Mouse (Mus musculus) embryonic facial prominence, embryonic 10.5 days (tissue): ENCODE measurements around the gene Tmem213. TPM values are rescaled to one million over a fixed set of nuclear protein-coding genes. Genes with fewer than 3 reads are reported as not detected.
A peak's percentile ranks its signal among the peaks of the same experiment; 100 is the strongest.

ENCODE experiments used
- DNase-seq: peaks from one replicate; pipeline ENCODE4 v3.0.0-alpha.2; 2017; ENCODE audit warnings: low spot score
- H3K27ac ChIP-seq: fragments of 300-500 bp; sonication (generic); replicated peaks from 2 replicates; pipeline ENCODE4 v1.5.1; 2016; ENCODE audit warnings: mild to moderate bottlenecking
- H3K27me3 ChIP-seq: fragments of 300-500 bp; sonication (generic); replicated peaks from 2 replicates; pipeline ENCODE4 v1.6.1; 2016; ENCODE audit warnings: low read depth, mild to moderate bottlenecking; ENCODE audit not compliant: poor library complexity, severe bottlenecking
- H3K36me3 ChIP-seq: fragments of 300-500 bp; sonication (generic); replicated peaks from 2 replicates; pipeline ENCODE4 v1.6.1; 2016; ENCODE audit warnings: mild to moderate bottlenecking, moderate library complexity
- H3K4me1 ChIP-seq: fragments of 300-500 bp; sonication (generic); 2 replicates; pipeline ENCODE4 v1.6.1; 2016
- H3K4me3 ChIP-seq: fragments of 300-500 bp; sonication (generic); 2 replicates; pipeline ENCODE4 v1.5.1; 2016; ENCODE audit warnings: mild to moderate bottlenecking, moderate library complexity
- H3K9me3 ChIP-seq: fragments of 300-500 bp; sonication (generic); 2 replicates; pipeline ENCODE4 v1.6.1; 2016; ENCODE audit warnings: mild to moderate bottlenecking
- WGBS: fragments of 180-500 bp; shearing (Covaris S2); methylation state at CpG from one replicate; pipeline ENCODE4 v1.1.7; 2016; 5-methylcytosine and 5-hydroxymethylcytosine counted together
- polyA plus RNA-seq: library from polyadenylated mRNA; unstranded; fragments of >200 nt; fragmentation: Nextera tagmentation; extraction: Ambion mirVana; gene quantifications from 2 replicates; pipeline ENCODE4 v1.2.1, GENCODE M21; 2016

The Tmem213 gene
- polyA plus RNA-seq, 1 experiment from 2014 or later = 0.25 TPM

DNA sequence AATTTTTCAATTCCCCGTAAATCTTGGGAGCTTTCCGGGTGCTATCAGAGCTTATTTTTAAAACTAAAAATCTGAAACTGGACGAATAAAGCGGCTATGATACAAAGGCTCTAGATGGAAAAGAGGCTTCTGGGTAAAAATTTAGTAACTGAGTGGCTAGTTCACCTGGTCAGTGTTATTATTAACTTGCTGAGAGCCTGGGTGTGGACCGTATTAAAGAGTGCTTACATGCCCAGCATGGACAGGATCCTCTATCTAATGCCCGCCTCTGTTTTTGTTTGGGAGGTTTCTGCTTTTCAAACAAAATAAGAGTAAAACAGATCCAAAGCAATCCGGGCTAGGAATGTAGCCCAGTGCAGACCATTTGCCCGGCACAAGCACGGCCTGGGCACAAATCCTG, 31.3 kb downstream of the Tmem213 start:
- no peak overlapping the region for H3K4me3 ChIP-seq
- no peak for DNase-seq
- WGBS = 93% methylated on average over 9 of the region's 9 CpGs
- H3K36me3 ChIP-seq = peaks cover 84% of the 10 kb centered on the region
- no peak overlapping the region for H3K27ac ChIP-seq
- no peaks in the 10 kb centered on the region for H3K9me3 ChIP-seq
- 0 out of 2 replicates have a peak, but pooled peaks cover 2% of the 10 kb centered on the region for H3K4me1 ChIP-seq
- no peaks in the 10 kb centered on the region for H3K27me3 ChIP-seq

DNA sequence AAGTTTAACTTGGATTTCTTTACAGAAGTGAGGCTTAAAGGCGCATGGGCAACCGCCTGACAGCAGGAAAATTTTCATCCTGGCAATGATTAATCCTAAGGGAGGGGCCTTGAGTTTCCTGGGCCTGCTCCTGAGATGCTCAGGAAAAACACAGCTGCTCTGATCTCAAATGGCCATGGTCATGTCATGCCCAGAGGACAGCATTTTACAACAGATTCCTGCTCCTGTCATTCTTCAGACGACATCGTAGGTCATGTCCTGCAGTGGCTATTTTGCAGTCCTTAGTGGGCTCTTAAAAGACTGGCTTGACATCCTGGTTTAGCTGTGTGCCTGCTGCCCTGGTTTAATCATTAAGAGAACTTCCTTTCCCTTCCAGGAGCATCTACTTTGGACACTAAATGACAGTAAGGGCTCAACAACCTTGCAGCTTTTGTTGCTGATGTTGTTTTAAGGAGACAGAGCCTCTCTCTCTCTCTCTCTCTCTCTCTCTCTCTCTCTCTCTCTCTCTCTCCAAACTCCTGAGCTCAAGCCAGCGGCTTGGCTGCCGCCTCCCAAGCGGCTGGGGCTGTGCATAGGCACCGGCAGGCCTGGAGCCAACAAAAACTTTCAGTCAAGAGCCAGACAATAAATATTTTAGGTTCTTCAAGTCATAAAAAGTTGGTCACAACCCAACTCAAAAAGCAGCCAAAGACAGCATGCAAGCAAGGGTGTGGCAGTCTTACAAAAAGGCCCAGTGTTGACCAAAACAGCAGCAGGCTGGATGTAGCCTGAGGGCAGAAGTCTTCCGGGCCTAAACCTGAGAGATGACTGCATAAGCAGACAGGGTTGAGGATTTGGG, 35.3 kb downstream of the Tmem213 start:
- H3K4me1 ChIP-seq = peaks cover 28% of the 10 kb centered on the region
- WGBS = 60% methylated on average over 9 of the region's 9 CpGs
- H3K27ac ChIP-seq = 0 out of 2 replicates have a peak overlapping the region, but pooled peaks have one; percentile 6
- no peaks in the 10 kb centered on the region for H3K9me3 ChIP-seq
- H3K36me3 ChIP-seq = peaks cover 84% of the 10 kb centered on the region
- H3K27me3 ChIP-seq = no peaks in the 10 kb centered on the region
- H3K4me3 ChIP-seq = no peak overlapping the region
- no peak for DNase-seq

DNA sequence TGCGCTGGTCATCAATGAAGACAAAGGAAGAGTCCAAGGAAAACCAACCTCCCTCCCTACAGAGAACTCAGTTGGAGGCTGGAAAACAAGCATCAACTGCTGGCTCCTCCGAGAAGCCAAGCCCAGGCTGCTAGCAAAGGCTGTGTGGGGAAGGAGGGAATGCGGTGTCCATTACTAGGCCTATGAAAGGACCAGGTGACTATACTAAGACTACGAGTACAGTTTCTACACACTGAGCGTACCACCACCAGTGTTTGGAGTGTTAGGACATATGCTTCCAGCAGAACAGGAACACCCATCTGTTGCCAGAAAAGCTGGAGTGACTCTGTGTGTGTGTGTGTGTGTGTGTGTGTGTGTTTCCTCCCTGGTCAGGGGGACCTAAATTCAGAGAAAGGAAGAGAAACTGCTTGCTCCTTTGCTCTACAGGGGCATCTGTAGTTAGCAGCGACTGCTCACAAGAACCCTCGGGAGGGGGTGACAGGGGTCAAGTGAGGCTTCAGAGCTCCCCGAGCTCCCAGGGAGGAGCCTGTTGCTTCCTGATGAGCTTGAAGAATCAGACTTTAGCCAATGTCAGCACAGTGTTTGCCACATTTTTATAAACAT, 36.5 kb downstream of the Tmem213 start:
- Histone ChIP-seq H3K27me3 (no peaks in the 10 kb centered on the region), H3K4me1 (peaks cover 35% of the 10 kb centered on the region), H3K27ac (peak overlapping the region; percentile 35; the same call in 1 of the 2 replicates), H3K9me3 (no peaks in the 10 kb centered on the region), H3K4me3 (no peak overlapping the region), H3K36me3 (peaks cover 80% of the 10 kb centered on the region)
- DNase-seq = no peak
- WGBS = 56% methylated on average over 8 of the region's 8 CpGs

DNA sequence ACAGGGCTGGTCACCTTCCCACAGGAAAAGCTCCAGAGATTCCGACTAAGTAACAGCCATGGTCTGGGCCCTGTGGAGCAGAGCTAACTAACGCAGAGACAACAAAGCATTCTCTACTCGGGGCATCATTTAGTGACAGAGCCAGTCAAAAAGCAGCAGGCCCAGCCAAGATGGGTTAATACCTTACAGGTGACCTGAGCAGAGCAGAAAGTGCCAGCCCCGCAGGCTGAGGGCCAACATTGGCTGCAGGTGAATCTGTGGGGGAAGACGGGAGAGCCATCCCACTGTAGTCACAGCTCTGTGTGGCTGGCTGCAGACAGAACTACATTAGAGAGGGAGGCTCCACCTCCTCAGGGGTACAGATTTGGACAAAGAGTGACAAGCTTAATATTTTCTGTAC, 38.2 kb downstream of the Tmem213 start:
- Histone ChIP-seq H3K4me1 (peaks cover 42% of the 10 kb centered on the region), H3K36me3 (peaks cover 78% of the 10 kb centered on the region), H3K27me3 (no peaks in the 10 kb centered on the region), H3K9me3 (no peaks in the 10 kb centered on the region), H3K27ac (no peak overlapping the region), H3K4me3 (no peak overlapping the region)
- WGBS = 77% methylated on average over 5 of the region's 5 CpGs
- no peak for DNase-seq

DNA sequence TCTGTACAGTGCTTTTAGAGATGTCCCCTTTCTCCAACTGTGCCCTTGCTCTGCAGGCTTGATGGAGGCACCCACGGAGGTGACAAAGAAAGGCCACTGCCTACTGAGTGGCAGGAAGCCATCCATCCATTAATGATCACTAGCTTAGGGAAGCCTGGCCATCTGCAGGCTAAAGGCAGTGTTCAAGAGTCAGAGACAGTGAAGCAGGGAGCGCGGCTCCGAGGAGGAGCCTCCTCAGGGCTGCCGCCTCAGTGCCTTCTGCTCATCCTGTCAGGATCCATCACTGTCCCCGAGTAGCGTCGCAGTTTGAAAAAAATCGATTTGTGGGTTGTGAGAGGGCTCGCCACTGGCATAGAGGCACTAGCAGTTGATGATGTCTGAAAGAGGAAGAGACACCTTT, 39.6 kb downstream of the Tmem213 start:
- no peak overlapping the region for H3K4me3 ChIP-seq
- H3K9me3 ChIP-seq = no peaks in the 10 kb centered on the region
- peaks cover 78% of the 10 kb centered on the region for H3K36me3 ChIP-seq
- DNase-seq = no peak
- 92% methylated on average over 10 of the region's 10 CpGs for WGBS
- no peaks in the 10 kb centered on the region for H3K27me3 ChIP-seq
- no peak overlapping the region for H3K27ac ChIP-seq
- H3K4me1 ChIP-seq = peaks cover 45% of the 10 kb centered on the region

DNA sequence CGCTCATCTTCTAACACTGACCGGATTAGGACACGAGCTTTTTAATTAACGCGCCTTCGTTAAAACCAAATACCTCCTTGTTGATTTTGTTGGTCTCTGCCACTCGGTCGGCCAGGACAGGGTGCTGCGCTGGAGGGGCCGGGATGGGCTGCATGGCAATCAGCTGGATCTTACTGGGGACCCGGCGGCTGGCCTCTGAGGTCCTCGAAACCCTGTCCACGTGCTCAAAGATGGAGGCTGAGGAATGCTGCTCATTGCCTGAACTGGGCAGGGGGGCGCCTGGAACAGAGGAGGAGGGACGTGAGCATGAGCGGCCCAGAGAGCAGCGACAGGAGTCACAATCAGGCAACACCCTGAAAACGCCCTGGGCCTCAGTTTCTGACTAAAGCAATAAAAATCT, 40.4 kb downstream of the Tmem213 start:
- no peak for DNase-seq
- Histone ChIP-seq H3K27ac (no peak overlapping the region), H3K36me3 (peaks cover 77% of the 10 kb centered on the region), H3K4me1 (peaks cover 45% of the 10 kb centered on the region), H3K9me3 (no peaks in the 10 kb centered on the region), H3K27me3 (no peaks in the 10 kb centered on the region), H3K4me3 (no peak overlapping the region)
- 89% methylated on average over 19 of the region's 19 CpGs for WGBS

DNA sequence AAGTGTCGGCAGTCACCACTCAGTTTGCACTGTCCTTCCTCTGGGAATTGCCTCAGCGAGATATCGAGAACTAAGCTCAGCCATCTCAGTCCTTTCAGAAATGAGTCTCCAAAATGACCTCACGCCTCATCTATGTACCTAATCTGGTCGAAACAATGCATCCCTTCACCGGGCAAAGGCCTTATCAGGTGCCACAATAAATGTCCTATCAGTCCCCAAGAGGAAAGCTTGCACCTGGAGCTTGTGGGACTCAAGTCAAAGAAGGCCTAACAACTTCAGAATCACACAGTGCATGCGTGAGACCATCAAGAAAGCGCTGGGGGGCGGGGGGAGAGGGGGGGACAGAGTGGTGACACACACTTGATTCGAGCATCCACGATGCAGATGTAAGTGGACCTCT, 43.2 kb downstream of the Tmem213 start:
- Histone ChIP-seq H3K27ac (0 out of 2 replicates have a peak overlapping the region, but pooled peaks have one; percentile 16), H3K4me1 (peaks cover 36% of the 10 kb centered on the region), H3K36me3 (peaks cover 77% of the 10 kb centered on the region), H3K4me3 (no peak overlapping the region), H3K9me3 (no peaks in the 10 kb centered on the region), H3K27me3 (no peaks in the 10 kb centered on the region)
- DNase-seq = no peak
- 89% methylated on average over 11 of the region's 11 CpGs for WGBS

DNA sequence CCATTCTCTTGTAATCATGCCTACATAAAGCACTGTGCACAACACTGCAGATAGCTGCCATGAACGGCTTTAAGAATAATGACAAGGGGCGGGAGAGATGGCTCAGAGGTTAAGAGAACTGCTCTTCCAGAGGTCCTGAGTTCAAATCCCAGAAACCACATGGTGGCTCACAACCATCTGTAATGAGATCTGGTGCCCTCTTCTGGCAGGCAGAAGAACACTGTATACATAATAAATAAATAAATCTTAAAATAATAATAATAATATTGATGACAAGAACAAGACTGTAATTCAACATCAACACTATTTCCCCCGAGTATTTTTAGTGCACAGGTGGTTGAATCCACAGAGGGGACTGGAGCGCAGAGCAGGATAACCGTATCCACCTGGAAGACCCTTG, 47.1 kb downstream of the Tmem213 start:
- no peak for DNase-seq
- Histone ChIP-seq H3K27ac (no peak overlapping the region), H3K4me1 (peaks cover 40% of the 10 kb centered on the region), H3K4me3 (no peak overlapping the region), H3K27me3 (no peaks in the 10 kb centered on the region), H3K9me3 (no peaks in the 10 kb centered on the region), H3K36me3 (peaks cover 64% of the 10 kb centered on the region)
- WGBS = 88% methylated on average over 5 of the region's 5 CpGs

DNA sequence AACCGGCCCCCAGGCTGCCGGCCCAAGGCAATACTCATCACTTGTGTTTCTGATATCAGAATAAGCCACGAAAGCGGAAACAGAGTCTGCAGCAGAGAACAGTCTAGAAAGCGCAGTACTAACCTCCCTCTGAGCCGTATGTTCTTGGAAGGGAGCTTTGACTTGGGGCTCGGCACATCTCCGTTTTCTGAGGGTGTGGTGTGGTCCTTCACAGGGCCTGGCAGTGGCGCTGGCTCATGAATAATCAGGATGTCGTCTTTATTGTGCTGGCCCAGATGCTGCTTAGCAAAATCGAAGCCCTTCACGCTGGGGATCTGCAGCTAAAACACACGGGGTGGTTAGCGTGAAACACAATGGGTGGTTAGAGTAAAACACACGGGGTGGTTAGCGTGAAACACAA, 48.9 kb downstream of the Tmem213 start:
- Histone ChIP-seq H3K9me3 (no peaks in the 10 kb centered on the region), H3K27me3 (no peaks in the 10 kb centered on the region), H3K4me1 (peaks cover 39% of the 10 kb centered on the region), H3K36me3 (peaks cover 59% of the 10 kb centered on the region), H3K27ac (0 out of 2 replicates have a peak overlapping the region, but pooled peaks have one; percentile 10), H3K4me3 (no peak overlapping the region)
- 80% methylated on average over 16 of the region's 16 CpGs for WGBS
- DNase-seq = no peak

DNA sequence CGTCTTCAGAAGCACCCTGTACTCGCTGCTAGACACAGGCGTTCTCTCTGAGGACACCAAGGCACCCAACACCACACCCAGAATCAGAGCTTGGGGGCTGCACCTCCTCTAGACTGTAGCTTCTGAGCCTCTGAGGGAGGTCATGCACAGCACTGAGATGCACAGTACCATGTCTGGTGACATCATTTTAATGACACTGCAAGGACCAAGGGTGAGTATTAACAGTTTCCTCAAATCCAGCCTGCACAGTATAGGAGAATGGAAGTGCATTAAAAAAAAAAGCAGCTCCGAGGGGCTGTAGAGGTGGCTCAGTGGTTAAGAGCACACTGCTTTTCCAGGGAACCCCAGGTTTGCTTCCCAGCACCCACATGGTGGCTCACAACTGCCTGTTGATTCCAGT, 50.5 kb downstream of the Tmem213 start:
- Histone ChIP-seq H3K27me3 (no peaks in the 10 kb centered on the region), H3K36me3 (peaks cover 60% of the 10 kb centered on the region), H3K4me3 (no peak overlapping the region), H3K27ac (no peak overlapping the region), H3K9me3 (no peaks in the 10 kb centered on the region), H3K4me1 (peaks cover 50% of the 10 kb centered on the region)
- WGBS = 87% methylated on average over 4 of the region's 4 CpGs
- DNase-seq = no peak

DNA sequence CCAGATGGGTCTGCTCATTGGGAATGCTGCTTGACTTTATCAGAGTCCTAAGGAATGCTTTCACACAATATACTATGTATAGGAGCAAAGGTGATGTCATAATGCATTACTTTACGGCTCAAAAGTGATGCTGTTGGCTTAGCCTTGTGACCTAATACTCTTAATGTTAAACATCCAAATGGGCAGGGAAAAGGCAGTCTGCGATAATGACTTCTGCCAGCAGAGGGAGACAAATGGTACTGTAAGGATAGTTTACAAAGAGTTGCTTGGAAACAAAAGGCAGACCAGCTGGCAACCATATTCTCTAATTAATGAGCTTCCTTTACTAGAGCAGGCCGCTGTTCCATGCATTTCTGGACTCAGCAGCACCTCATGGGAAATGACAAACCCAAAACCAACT, 51.0 kb downstream of the Tmem213 start:
- 18% methylated on average over 3 of the region's 3 CpGs for WGBS
- peaks cover 60% of the 10 kb centered on the region for H3K36me3 ChIP-seq
- peaks cover 53% of the 10 kb centered on the region for H3K4me1 ChIP-seq
- H3K4me3 ChIP-seq = no peak overlapping the region
- DNase-seq = peak; percentile 84
- no peaks in the 10 kb centered on the region for H3K9me3 ChIP-seq
- peak overlapping the region; percentile 75 for H3K27ac ChIP-seq
- no peaks in the 10 kb centered on the region for H3K27me3 ChIP-seq

DNA sequence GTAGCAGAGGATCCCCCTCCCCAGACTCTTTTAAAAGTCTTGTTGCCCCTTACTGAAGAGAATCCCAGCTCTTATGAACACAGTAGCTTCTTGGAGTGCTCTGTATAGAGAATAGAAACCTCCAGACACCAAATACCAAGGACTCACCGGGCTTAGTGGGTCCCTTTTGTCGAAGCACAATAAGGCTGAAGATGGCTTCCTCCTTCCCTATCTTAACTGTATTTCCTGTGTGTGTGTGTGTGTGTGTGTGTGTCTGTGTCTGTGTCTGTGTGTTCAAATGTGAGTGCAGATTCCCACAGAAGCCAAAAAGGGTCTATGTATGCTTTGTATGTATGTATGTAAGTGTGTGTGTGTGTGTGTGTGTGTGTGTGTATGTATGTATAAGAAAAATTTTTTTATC, 51.5 kb downstream of the Tmem213 start:
- no peak for DNase-seq
- peak overlapping the region; percentile 75 for H3K27ac ChIP-seq
- H3K36me3 ChIP-seq = peaks cover 60% of the 10 kb centered on the region
- H3K9me3 ChIP-seq = no peaks in the 10 kb centered on the region
- no peaks in the 10 kb centered on the region for H3K27me3 ChIP-seq
- 83% methylated on average over 2 of the region's 2 CpGs for WGBS
- H3K4me1 ChIP-seq = peaks cover 53% of the 10 kb centered on the region
- H3K4me3 ChIP-seq = no peak overlapping the region
